Comparison of ENCODE assay signal across 13 mouse cellular contexts in genomic region chr7:37977676-37978075, GRCm38 (mm10).
"Had no signal": no experiment of that assay in that cellular context is flagged by ENCODE, and none has a peak within 500 bp of the region (broad histone marks: within the 10 kb centered on the region; RNA-seq: fewer than 3 reads in every experiment).

No protein-coding gene starts in this region.

- ATAC-seq: liver, embryonic 12.5 days; midbrain, embryonic 13.5 days; midbrain, embryonic 16.5 days had no signal

- DNase-seq: kidney, adult 8-10 months; kidney, postnatal 14 days; kidney, postnatal 4 days; liver; lung, adult 18-20 months; lung, postnatal 10 days; lung, postnatal 36 days; right cerebral cortex, adult 18-20 months; right cerebral cortex, postnatal 14 days; right cerebral cortex, postnatal 4 days had no signal
